Mouse (Mus musculus) adrenal gland, postnatal 10 days (tissue): Measurements from ENCODE around the gene Larp4b. TPM values are rescaled to one million over a fixed set of nuclear protein-coding genes. Genes with fewer than 3 reads are reported as not detected.

Experiments used
- DNase-seq: peaks from one replicate; pipeline ENCODE4 v3.0.0; 2021; ENCODE audit warnings: mixed read lengths
- total RNA-seq, 2 experiments: library from RNA; stranded (reverse); gene quantifications; 2 replicates each; pipeline ENCODE4 v1.2.3; 2021

Larp4b gene
- total RNA-seq, 2 experiments from 2014 or later, result 59.9 to 68.7 TPM

DNA sequence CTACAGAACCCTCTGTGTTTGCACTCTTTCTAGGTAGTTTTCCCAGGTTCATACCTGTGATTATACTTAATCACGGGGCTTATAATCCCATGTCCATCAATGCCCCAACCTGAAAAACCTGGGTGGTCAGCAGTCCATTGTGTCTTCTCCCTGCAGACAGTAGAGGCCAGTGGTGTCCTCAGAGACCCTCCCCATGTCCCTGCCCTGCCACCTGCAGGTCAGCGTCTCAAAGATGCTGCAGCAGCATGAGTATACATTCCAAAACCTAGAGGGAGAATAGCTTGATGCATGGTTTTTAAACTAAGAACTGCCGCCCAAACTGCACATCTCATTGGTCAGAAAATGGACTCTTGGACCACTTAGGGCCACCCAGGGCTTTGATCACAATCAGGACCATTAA is 85.0 kb downstream of the Larp4b start:
- no peak for DNase-seq

DNA sequence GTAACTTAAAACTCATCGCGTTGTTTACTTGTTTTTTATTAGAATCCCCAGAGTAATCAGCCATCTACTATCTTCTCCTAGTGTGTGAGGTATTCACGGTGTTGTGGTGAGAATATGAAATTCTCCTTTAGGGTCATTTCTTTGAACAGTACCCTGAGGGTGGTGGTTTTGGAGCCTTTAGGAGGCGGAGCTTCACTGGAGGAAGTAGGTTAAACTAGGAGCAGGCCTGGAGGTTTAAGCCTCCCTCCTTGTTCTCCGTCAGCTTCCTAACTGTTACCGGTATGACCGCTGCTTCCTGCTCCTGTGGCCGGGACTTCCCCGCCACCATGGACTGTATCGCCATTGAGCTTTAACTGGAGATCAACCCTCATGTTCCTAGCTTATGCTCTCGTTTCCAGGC is 86.5 kb downstream of the Larp4b start:
- DNase-seq, result peak; percentile 23

- no peak for DNase-seq
Measured at GRCm38 (mm10) chr13:9181106-9181505, 87.4 kb downstream of the Larp4b start.

- DNase-seq, result peak; percentile 88
Measured at GRCm38 (mm10) chr13:9181666-9182264, 88.1 kb downstream of the Larp4b start.

GRCm38 (mm10) chr13:9184281-9184680 is 90.6 kb downstream of the Larp4b start:
- DNase-seq, result no peak

- DNase-seq, result no peak
Measured at GRCm38 (mm10) chr13:9184716-9185115, 91.0 kb downstream of the Larp4b start.

DNA sequence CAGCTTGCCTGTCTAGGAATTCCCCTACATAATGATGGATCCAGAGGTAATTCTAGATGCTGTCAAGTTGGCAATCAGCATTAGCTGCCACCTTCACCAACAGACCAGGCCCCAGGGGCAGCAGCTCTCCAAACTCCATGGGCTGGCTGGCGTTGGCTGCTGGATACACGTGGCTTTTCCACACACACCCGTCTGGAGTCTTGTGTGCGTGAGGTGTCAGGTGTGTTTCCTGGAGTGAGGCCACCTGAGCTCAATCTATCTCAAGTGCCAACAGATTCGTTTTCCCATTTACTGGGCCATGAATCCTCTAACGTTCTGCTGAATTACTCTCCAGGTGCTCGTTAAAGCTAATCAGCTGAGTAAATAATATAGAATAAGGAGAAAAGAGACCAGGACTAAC is 93.5 kb downstream of the Larp4b start:
- no peak for DNase-seq

DNA sequence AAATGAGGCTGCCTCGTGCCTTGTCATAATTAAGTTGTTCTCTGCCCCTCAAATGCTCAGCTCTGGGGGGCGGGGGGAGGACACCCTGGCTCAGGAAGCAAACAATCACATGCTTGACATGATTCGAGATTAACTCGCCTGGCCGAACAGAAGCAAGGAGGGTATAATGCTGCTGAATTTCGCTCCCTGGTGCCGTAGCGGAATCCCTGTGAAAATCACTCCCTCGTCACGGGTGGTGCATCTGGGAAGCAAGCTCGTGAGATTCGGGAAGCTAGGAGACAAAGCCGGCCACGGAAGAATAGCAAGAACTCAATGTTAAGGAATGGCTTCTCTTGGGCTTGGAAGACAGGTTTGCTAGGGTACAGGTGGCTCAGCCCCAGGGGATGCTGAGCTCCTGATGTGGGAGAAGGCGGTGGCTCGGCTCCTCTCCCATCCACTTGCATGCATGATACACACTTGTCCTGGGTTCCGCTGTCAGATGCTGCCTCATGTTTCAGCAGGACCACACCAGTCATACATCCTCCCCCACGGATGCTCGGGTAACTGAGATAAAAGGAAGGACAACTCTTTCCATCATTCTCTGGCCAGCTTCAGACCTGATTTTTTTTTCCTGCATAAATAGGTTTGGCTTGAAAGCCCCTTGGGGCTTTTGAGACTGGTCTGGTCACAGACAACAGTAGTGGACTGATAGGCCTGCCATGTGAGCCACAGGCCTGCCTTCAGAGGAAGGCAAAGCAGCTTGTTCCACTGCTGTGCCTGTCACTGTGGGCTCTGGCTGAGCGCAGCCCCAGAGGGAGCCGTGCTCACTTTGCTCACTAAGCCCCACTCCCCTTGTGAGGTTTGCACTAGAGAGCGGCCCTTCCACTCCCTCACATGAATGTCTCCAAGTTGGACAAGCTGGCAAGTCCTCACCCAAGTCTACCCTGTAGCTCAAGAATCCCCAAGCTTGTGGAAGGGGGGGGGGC is 94.2 kb downstream of the Larp4b start:
- no peak for DNase-seq

DNA sequence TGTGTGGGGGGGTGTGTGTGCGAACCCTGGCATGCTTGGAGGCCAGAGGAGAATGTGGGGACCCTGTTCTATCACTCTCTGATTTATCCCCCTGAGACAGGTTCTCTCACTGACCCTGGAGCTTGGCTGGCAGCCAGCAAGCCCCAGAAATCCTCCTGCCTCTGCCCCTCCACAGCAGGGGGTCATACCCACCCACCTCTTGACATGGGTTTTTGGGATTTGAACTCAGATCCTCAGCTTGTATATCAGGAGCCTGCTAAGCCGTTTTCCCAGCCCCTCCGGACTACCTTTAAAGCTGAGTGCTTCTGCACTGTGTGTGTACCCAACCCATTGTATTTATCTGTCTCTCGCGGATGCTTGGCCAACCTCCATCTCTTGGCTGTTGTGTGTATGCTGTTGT is 95.8 kb downstream of the Larp4b start:
- DNase-seq, result no peak

GRCm38 (mm10) chr13:9191172-9192140 is 97.8 kb downstream of the Larp4b start:
- DNase-seq, result peak; percentile 48

- no peak for DNase-seq
Measured at GRCm38 (mm10) chr13:9192797-9193330, 99.2 kb downstream of the Larp4b start.

DNA sequence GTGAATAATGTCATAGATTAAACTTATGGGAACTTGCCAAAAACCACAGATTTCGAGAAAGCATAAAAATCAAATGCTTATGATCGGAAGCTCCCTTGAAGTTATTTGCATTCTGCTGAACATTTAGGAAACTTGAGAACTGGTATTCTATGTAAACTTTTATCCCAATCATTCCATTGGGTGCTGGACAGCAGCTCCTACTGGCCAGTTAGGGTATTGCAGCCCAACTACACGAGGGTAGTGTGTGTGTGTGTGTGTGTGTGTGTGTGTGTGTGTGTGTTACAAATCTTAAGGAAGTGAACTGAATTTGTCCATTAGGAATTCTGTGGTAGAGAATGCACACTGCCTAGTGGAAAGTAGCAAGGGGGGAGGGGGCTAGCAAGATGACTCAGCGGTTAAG is 101.0 kb downstream of the Larp4b start:
- no peak for DNase-seq

GRCm38 (mm10) chr13:9195565-9195964 is 101.9 kb downstream of the Larp4b start:
- DNase-seq, result no peak

DNA sequence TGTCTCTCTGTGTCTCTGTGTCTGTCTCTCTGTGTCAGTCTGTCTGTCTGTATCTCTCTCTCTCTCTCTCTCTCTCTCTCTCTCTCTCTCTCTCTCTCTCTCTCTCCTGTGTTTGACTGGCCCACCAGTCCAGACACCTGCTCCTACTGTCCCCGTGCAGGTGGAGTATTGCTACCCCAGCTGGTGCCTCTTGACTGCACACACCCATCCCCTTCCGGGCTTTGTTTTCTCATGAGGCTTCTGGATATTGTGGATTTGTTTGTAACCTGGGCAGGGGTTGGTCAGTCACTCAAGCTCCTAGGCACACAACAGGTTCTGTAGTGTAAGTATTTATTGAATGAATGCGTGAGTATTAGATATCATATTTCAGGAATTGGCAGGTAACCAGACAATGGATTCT is 104.4 kb downstream of the Larp4b start:
- DNase-seq, result no peak

DNA sequence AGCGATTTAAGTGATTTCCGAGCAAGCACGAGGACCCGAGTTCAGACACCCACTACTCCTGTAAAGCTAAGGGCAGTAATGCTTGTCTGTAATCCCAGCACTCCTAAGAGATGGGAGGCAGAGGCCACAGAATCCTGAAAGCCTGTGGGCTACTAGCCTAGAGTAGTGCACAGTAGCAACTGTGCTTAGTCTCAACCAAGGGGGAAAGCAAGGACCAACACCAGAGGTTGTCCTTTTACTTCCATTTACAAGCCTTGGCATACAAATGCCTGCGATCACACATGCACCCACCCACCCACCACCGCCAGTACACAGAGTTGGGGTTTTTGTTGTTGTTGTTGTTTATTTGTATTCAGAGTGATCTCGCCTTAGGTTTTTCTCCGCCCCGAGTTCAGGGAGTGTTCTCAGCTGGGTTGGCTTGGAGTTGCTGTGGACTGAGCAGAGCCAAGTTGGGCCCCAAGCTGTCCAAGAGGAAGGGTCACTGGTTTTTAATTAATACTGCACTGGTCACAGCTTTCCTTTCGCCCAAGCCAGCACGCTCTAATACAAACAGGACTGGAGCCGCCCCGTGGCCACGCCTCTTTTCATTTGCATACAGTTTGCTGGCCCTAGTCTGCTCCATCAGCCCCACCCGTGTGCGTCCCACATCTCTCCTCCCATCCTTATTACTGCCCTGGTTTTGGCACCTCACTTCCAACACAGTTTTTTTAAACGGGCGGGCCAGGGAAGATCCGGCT is 105.2 kb downstream of the Larp4b start:
- DNase-seq, result peak; percentile 42

DNA sequence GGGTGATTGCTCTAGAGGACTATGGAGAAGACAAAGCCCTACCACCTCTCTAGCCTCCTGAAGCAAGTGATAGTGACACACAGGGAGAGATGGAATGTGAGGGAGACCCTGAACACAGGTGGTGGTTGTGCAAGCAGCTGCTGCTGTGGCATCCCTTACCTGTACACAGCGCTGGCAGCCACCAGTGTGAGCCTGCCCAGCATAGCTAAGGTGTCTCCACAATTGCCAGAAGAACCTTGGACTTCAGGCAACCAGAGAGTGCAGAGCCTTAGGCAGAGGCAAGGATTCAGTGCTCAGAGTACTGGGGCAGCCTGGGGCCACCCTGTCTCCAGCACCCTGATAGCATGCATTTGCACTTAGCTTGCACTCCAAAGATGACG is 105.8 kb downstream of the Larp4b start:
- DNase-seq, result no peak

DNA sequence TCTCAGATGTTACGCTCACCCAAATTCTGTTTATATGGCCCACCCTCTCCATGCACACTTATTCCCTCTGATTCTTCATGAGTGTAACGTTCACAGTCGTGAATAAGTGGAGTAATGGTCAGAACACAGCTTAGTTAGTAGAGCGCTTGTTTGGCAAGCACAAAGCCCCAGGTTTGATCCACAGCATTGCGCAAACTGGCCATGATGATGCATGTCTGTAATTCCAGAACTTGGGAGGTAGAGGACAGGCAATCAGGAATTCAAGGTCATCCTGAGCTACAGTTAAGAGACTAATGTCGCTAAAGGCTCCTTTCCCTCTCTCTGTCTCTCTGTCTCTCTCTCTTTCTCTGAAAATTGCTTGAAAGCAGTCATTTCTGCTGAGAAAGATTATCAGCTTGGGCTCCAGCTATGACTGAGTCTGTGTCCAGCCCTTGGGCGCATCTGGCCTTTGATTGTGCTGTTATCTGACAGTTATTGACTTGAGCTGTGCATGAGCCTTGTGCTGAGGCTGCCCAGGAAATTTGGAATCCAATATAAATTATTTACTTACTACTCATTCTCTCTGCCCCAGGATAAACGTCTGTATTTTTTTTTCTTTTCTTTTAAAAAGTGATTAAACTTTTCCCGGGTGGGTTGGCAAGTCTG is 129.2 kb downstream of the Larp4b start:
- no peak for DNase-seq
